Mouse (Mus musculus) liver, embryonic 12.5 days (tissue): ENCODE measurements around the gene Far1. TPM values are rescaled to one million over a fixed set of nuclear protein-coding genes. Genes with fewer than 3 reads are reported as not detected.

ENCODE experiments used
- ATAC-seq: fragments of 200-750 bp; cut with Nextera tagmentation; 2 replicates; pipeline ENCODE4 v1.8.0; 2017; ENCODE audit warnings: moderate number of reproducible peaks, mild to moderate bottlenecking, moderate library complexity
- H3K27ac ChIP-seq: fragments of 300-500 bp; sonication (generic); 2 replicates; pipeline ENCODE4 v1.5.1; 2016; ENCODE audit warnings: mild to moderate bottlenecking
- H3K27me3 ChIP-seq: fragments of 300-500 bp; sonication (generic); replicated peaks from 2 replicates; pipeline ENCODE4 v1.6.1; 2016; ENCODE audit warnings: mild to moderate bottlenecking, moderate library complexity
- H3K36me3 ChIP-seq: fragments of 300-500 bp; sonication (generic); 2 replicates; pipeline ENCODE4 v1.6.1; 2016; ENCODE audit warnings: mild to moderate bottlenecking, moderate library complexity
- H3K4me1 ChIP-seq: fragments of 300-500 bp; sonication (generic); 2 replicates; pipeline ENCODE4 v1.6.1; 2016
- H3K4me2 ChIP-seq: fragments of 300-500 bp; sonication (generic); 2 replicates; pipeline ENCODE4 v1.6.1; 2016; ENCODE audit warnings: mild to moderate bottlenecking, moderate library complexity
- H3K4me3 ChIP-seq: fragments of 300-500 bp; sonication (generic); 2 replicates; pipeline ENCODE4 v1.5.1; 2016; ENCODE audit warnings: mild to moderate bottlenecking, moderate library complexity
- H3K9ac ChIP-seq: fragments of 300-500 bp; sonication (generic); 2 replicates; pipeline ENCODE4 v1.6.1; 2016; ENCODE audit warnings: mild to moderate bottlenecking, moderate library complexity
- H3K9me3 ChIP-seq: fragments of 300-500 bp; sonication (generic); replicated peaks from 2 replicates; pipeline ENCODE4 v1.6.1; 2016; ENCODE audit warnings: mild to moderate bottlenecking, moderate library complexity
- WGBS: fragments of 180-500 bp; shearing (Covaris S2); methylation state at CpG from one replicate; pipeline ENCODE4 v1.1.7; 2016; ENCODE audit not compliant: insufficient replicate concordance; 5-methylcytosine and 5-hydroxymethylcytosine counted together
- polyA plus RNA-seq: library from polyadenylated mRNA; unstranded; fragments of >200 nt; fragmentation: Nextera tagmentation; extraction: Ambion mirVana; gene quantifications from 2 replicates; pipeline ENCODE4 v1.2.1, GENCODE M21; 2016

Gene Far1
- polyA plus RNA-seq, 1 experiment from 2014 or later = 33.1 TPM

GRCm38 (mm10) chr7:113614198-113614927, 100.7 kb downstream of the Far1 start:
- Histone ChIP-seq H3K4me2 (no peak overlapping the region), H3K36me3 (no peaks in the 10 kb centered on the region), H3K27me3 (no peaks in the 10 kb centered on the region), H3K4me3 (no peak overlapping the region), H3K4me1 (no peaks in the 10 kb centered on the region), H3K9ac (no peak overlapping the region), H3K9me3 (no peaks in the 10 kb centered on the region), H3K27ac (no peak overlapping the region)
- WGBS = 61% methylated on average over 10 of the region's 10 CpGs
- ATAC-seq = no peak

- no peak for ATAC-seq
- no peaks in the 10 kb centered on the region for H3K27me3 ChIP-seq
- 67% methylated on average over 2 of the region's 2 CpGs for WGBS
Measured at GRCm38 (mm10) chr7:113619166-113619565, 105.5 kb downstream of the Far1 start.

GRCm38 (mm10) chr7:113619768-113620167, 106.1 kb downstream of the Far1 start:
- Histone ChIP-seq H3K27ac (no peak overlapping the region), H3K4me1 (no peaks in the 10 kb centered on the region; the same call in 1 of the 2 replicates), H3K9ac (no peak overlapping the region), H3K9me3 (no peaks in the 10 kb centered on the region), H3K4me2 (no peak overlapping the region), H3K27me3 (no peaks in the 10 kb centered on the region), H3K4me3 (no peak overlapping the region), H3K36me3 (no peaks in the 10 kb centered on the region)
- ATAC-seq = no peak
- WGBS = 66% methylated on average over 9 of the region's 9 CpGs

More at GRCm38 (mm10) chr7:113619166-113619565, 105.5 kb downstream of the Far1 start:
- Histone ChIP-seq H3K9ac (no peak overlapping the region), H3K36me3 (no peaks in the 10 kb centered on the region), H3K27ac (no peak overlapping the region), H3K4me2 (no peak overlapping the region), H3K9me3 (no peaks in the 10 kb centered on the region), H3K4me1 (no peaks in the 10 kb centered on the region; the same call in 1 of the 2 replicates), H3K4me3 (no peak overlapping the region)

Other genes with a start within 250 kb of the Far1 start
- 11.2 and 11.7 TPM in 2 replicates for gene Btbd10, start 144.4 kb upstream of the Far1 start, polyA plus RNA-seq
- gene Pth, start 125.3 kb upstream of the Far1 start, polyA plus RNA-seq = not detected in 2 replicates